Mouse (Mus musculus) midbrain, postnatal 0 days (tissue): ENCODE results near the gene Cd47. TPM values are rescaled to one million over a fixed set of nuclear protein-coding genes. Genes with fewer than 3 reads are reported as not detected.
A peak's percentile ranks its signal among the peaks of the same experiment; 100 is the strongest.

ENCODE experiments used
- ATAC-seq: fragments of 200-750 bp; cut with Nextera tagmentation; 2 replicates; pipeline ENCODE4 v1.8.0; 2017; ENCODE audit warnings: moderate number of reproducible peaks, mild to moderate bottlenecking, moderate TSS enrichment, moderate library complexity; ENCODE audit not compliant: low FRiP score
- DNase-seq: peaks from one replicate; pipeline ENCODE4 v3.0.0-alpha.2; 2015; ENCODE audit warnings: low spot score
- H3K27ac ChIP-seq: fragments of 300-500 bp; sonication (generic); 2 replicates; pipeline ENCODE4 v1.5.1; 2014; ENCODE audit warnings: low read depth, mild to moderate bottlenecking, low read length, mixed read lengths
- H3K27me3 ChIP-seq: fragments of 300-500 bp; sonication (generic); 2 replicates; pipeline ENCODE4 v1.6.1; 2014; ENCODE audit warnings: low read length, control low read depth, mixed read lengths; ENCODE audit not compliant: insufficient read depth
- H3K36me3 ChIP-seq: fragments of 300-500 bp; sonication (generic); 2 replicates; pipeline ENCODE4 v1.6.1; 2014; ENCODE audit warnings: low read length, control low read depth, mixed read lengths; ENCODE audit not compliant: insufficient read depth
- H3K4me1 ChIP-seq: fragments of 300-500 bp; sonication (generic); 2 replicates; pipeline ENCODE4 v1.6.1; 2014; ENCODE audit warnings: mild to moderate bottlenecking, control low read depth, antibody characterized with exemption, low read length, mixed read lengths; ENCODE audit not compliant: insufficient read depth
- H3K4me2 ChIP-seq: fragments of 300-500 bp; sonication (generic); 2 replicates; pipeline ENCODE4 v1.6.1; 2014; ENCODE audit warnings: low read depth, mild to moderate bottlenecking, low read length, mixed read lengths; ENCODE audit not compliant: poor library complexity, severe bottlenecking
- H3K4me3 ChIP-seq: fragments of 300-500 bp; sonication (generic); 2 replicates; pipeline ENCODE4 v1.5.1; 2014; ENCODE audit warnings: low read depth, mild to moderate bottlenecking, low read length, moderate library complexity
- H3K9ac ChIP-seq: fragments of 300-500 bp; sonication (generic); replicated peaks from 2 replicates; pipeline ENCODE4 v1.6.1; 2014; ENCODE audit warnings: mild to moderate bottlenecking, low read length, moderate library complexity, mixed read lengths; ENCODE audit not compliant: poor library complexity, severe bottlenecking
- H3K9me3 ChIP-seq: fragments of 300-500 bp; sonication (generic); 2 replicates; pipeline ENCODE4 v1.6.1; 2016; ENCODE audit warnings: low read length, control low read depth
- CTCF ChIP-seq: IDR thresholded peaks from 2 replicates; pipeline ENCODE4 v1.5.1; 2016; ENCODE audit warnings: antibody characterized with exemption, mild to moderate bottlenecking
- WGBS: fragments of 180-500 bp; shearing (Covaris S2); extraction: QIAGEN DNeasy Blood & Tissue Kit; methylation state at CpG from one replicate; pipeline ENCODE4 v1.1.7; 2014; 5-methylcytosine and 5-hydroxymethylcytosine counted together
- polyA plus RNA-seq: library from polyadenylated mRNA; unstranded; fragments of >200 nt; fragmentation: Nextera tagmentation; extraction: Ambion mirVana; gene quantifications from 2 replicates; pipeline ENCODE4 v1.2.1, GENCODE M21; 2015
- total RNA-seq: library from RNA; depleted of rRNA; stranded (reverse); fragments of >200 nt; gene quantifications from 2 replicates; pipeline ENCODE4 v1.2.3, GENCODE M21; 2014

Cd47 gene
- total and polyA plus RNA-seq, 2 experiments from 2014 or later, result 30.5 to 185 TPM

GRCm38 (mm10) chr16:49938483-49939301 lies 138.4 kb downstream of the Cd47 start:
- ATAC-seq, result no peak
- no peak for DNase-seq
- H3K36me3 ChIP-seq, result no peaks in the 10 kb centered on the region
- H3K4me3 ChIP-seq, result no peak overlapping the region
- no peaks in the 10 kb centered on the region for H3K4me1 ChIP-seq
- peak; percentile 53 for TF ChIP-seq CTCF
- WGBS, result 84% methylated on average over 7 of the region's 7 CpGs
- no peaks in the 10 kb centered on the region for H3K9me3 ChIP-seq
- H3K4me2 ChIP-seq, result no peak overlapping the region
- no peak overlapping the region for H3K9ac ChIP-seq
- no peak overlapping the region for H3K27ac ChIP-seq
- H3K27me3 ChIP-seq, result no peaks in the 10 kb centered on the region

GRCm38 (mm10) chr16:49939376-49939775 lies 139.0 kb downstream of the Cd47 start:
- Histone ChIP-seq H3K9ac (no peak overlapping the region), H3K4me1 (no peaks in the 10 kb centered on the region), H3K9me3 (no peaks in the 10 kb centered on the region), H3K36me3 (no peaks in the 10 kb centered on the region), H3K27me3 (no peaks in the 10 kb centered on the region), H3K27ac (no peak overlapping the region), H3K4me2 (no peak overlapping the region), H3K4me3 (no peak overlapping the region)
- 92% methylated on average over 2 of the region's 2 CpGs for WGBS
- ATAC-seq (no peak), DNase-seq (no peak)
- no peak for TF ChIP-seq CTCF

- no peaks in the 10 kb centered on the region for H3K36me3 ChIP-seq
- no peak overlapping the region for H3K4me2 ChIP-seq
- H3K9me3 ChIP-seq, result no peaks in the 10 kb centered on the region
- ATAC-seq (no peak), DNase-seq (no peak)
- H3K27me3 ChIP-seq, result no peaks in the 10 kb centered on the region
- H3K9ac ChIP-seq, result no peak overlapping the region
- TF ChIP-seq CTCF, result no peak
- no peak overlapping the region for H3K27ac ChIP-seq
- H3K4me1 ChIP-seq, result no peaks in the 10 kb centered on the region
- no peak overlapping the region for H3K4me3 ChIP-seq
These were observed 140.1 kb downstream of the Cd47 start for GRCm38 (mm10) chr16:49940473-49940872.

GRCm38 (mm10) chr16:49941031-49941430 lies 140.7 kb downstream of the Cd47 start:
- Histone ChIP-seq H3K9ac (no peak overlapping the region), H3K4me2 (no peak overlapping the region), H3K36me3 (no peaks in the 10 kb centered on the region), H3K27ac (no peak overlapping the region), H3K4me3 (no peak overlapping the region), H3K9me3 (no peaks in the 10 kb centered on the region), H3K4me1 (no peaks in the 10 kb centered on the region), H3K27me3 (no peaks in the 10 kb centered on the region)
- WGBS, result 72% methylated on average over 1 of the region's 1 CpGs
- ATAC-seq (no peak), DNase-seq (no peak)
- no peak for TF ChIP-seq CTCF

GRCm38 (mm10) chr16:49943726-49944125 lies 143.4 kb downstream of the Cd47 start:
- H3K9ac ChIP-seq, result no peak overlapping the region
- H3K27ac ChIP-seq, result no peak overlapping the region
- H3K27me3 ChIP-seq, result no peaks in the 10 kb centered on the region
- no peak for ATAC-seq
- H3K9me3 ChIP-seq, result no peaks in the 10 kb centered on the region
- H3K36me3 ChIP-seq, result no peaks in the 10 kb centered on the region
- 91% methylated on average over 1 of the region's 1 CpGs for WGBS
- H3K4me3 ChIP-seq, result no peak overlapping the region
- no peak for TF ChIP-seq CTCF
- no peak for DNase-seq
- no peak overlapping the region for H3K4me2 ChIP-seq
- H3K4me1 ChIP-seq, result no peaks in the 10 kb centered on the region

- no peaks in the 10 kb centered on the region for H3K27me3 ChIP-seq
- no peak overlapping the region for H3K4me3 ChIP-seq
- WGBS, result 77% methylated on average over 5 of the region's 5 CpGs
- H3K27ac ChIP-seq, result no peak overlapping the region
- H3K9me3 ChIP-seq, result no peaks in the 10 kb centered on the region
- no peak overlapping the region for H3K4me2 ChIP-seq
- no peak for TF ChIP-seq CTCF
- H3K9ac ChIP-seq, result no peak overlapping the region
- no peak for ATAC-seq
- DNase-seq, result no peak
- no peaks in the 10 kb centered on the region for H3K4me1 ChIP-seq
- no peaks in the 10 kb centered on the region for H3K36me3 ChIP-seq
These were observed 144.8 kb downstream of the Cd47 start for GRCm38 (mm10) chr16:49945084-49945483.
